ENCODE assay signal across 26 mouse cellular contexts in the genomic region with DNA sequence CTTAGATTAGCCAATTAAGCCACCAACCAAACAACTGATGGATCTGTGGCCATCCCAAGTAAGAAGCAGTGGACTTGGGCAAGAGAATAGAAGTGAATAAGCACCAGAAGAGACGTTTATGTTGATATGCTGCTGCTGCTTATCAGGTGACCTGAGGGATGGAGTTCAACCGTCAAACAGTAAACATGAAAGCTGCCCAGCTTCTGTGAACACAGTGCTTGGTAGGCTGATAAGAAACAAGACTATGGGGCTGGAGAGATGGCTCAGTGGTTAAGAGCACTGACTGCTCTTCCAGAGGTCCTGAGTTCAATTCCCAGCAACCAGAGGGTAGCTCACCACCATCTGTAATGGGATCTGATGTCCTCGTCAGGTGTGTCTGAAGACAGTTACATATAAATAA.
"Had no signal": no experiment of that assay in that cellular context is flagged by ENCODE, and none has a peak within 500 bp of the region (broad histone marks: within the 10 kb centered on the region; RNA-seq: fewer than 3 reads in every experiment).

No protein-coding gene starts in this region.

- H3K27ac ChIP-seq: heart, adult 2 months; heart, embryonic 13.5 days; heart, embryonic 15.5 days; hindbrain, embryonic 13.5 days; hindbrain, embryonic 15.5 days; hindbrain, postnatal 0 days; kidney, postnatal 0 days; limb, embryonic 12.5 days had no signal

- H3K36me3 ChIP-seq: heart, embryonic 13.5 days; heart, embryonic 15.5 days; limb, embryonic 12.5 days had no signal

- H3K9me3 ChIP-seq: heart, embryonic 13.5 days; heart, embryonic 15.5 days; hindbrain, embryonic 13.5 days; hindbrain, embryonic 15.5 days; kidney, embryonic 15.5 days; limb, embryonic 12.5 days had no signal

- H3K9ac ChIP-seq: heart, embryonic 13.5 days; heart, embryonic 15.5 days; hindbrain, embryonic 13.5 days; hindbrain, embryonic 15.5 days; kidney, embryonic 15.5 days; limb, embryonic 12.5 days had no signal

- H3K4me3 ChIP-seq: heart, adult 2 months; heart, embryonic 13.5 days; heart, embryonic 15.5 days; hindbrain, embryonic 13.5 days; hindbrain, embryonic 15.5 days; kidney, embryonic 15.5 days; limb, embryonic 12.5 days had no signal

- H3K27me3 ChIP-seq: heart, embryonic 13.5 days; heart, embryonic 15.5 days; hindbrain, embryonic 13.5 days; hindbrain, embryonic 15.5 days; kidney, embryonic 15.5 days had no signal

- H3K4me1 ChIP-seq: heart, embryonic 13.5 days; heart, embryonic 15.5 days; hindbrain, embryonic 15.5 days had no signal

- H3K4me2 ChIP-seq: heart, embryonic 11.5 days; heart, embryonic 13.5 days; heart, embryonic 15.5 days; hindbrain, embryonic 13.5 days; hindbrain, embryonic 15.5 days; kidney, embryonic 15.5 days; limb, embryonic 12.5 days; liver, embryonic 11.5 days had no signal

- ATAC-seq: hindbrain, postnatal 0 days; intestine, embryonic 16.5 days had no signal

- DNase-seq: gastrocnemius, postnatal 14 days; gastrocnemius, postnatal 36 days; heart, adult 11 months; heart, adult 2 months; heart, postnatal 14 days; heart, postnatal 36 days; kidney, adult 11 months; kidney, adult 2 months; kidney, adult 9 months; kidney, postnatal 14 days; kidney, postnatal 36 days; layer of hippocampus, adult 9-11 months; layer of hippocampus, postnatal 36 days; left cerebral cortex, postnatal 4 days; liver had no signal
